Mouse (Mus musculus): ENCODE measurements at regions not wholly inside any gene's neighbourhood (a gene's known extent, or its start where the extent isn't known, plus 50 kb on each side); places are given as distances from the start of the nearest gene placed in this dataset.
"Not testable (repeated sequence)": the region's sequence is repeated elsewhere in the genome, so short reads cannot be mapped to it uniquely, and the experiment has no call there.

GRCm38 (mm10) chr14:86599511-86599910 is 541.5 kb downstream of the Diaph3 start:
- Histone ChIP-seq H3K27ac (no peak overlapping the region), H3K36me3 (replicated peaks) (no peaks in the 10 kb centered on the region), H3K27me3 (ENCODE audit: poor library complexity, severe bottlenecking) (no peaks in the 10 kb centered on the region), H3K9me3 (no peaks in the 10 kb centered on the region; the same call in 1 of the 2 replicates), H3K4me3 (no peak overlapping the region), H3K4me1 (no peaks in the 10 kb centered on the region)
- 84% methylated on average over 3 of the region's 3 CpGs for WGBS
- DNase-seq (ENCODE audit: extremely low spot score, low spot score), result no peak

GRCm38 (mm10) chr14:86588525-86588924 is 552.5 kb downstream of the Diaph3 start:
- no peak overlapping the region for H3K4me3 ChIP-seq
- H3K4me1 ChIP-seq, result peaks cover 10% of the 10 kb centered on the region
- DNase-seq (ENCODE audit: extremely low spot score, low spot score), result no peak
- no peaks in the 10 kb centered on the region for H3K36me3 ChIP-seq (replicated peaks)
- whole genome bisulfite sequencing, result 84% methylated on average over 2 of the region's 2 CpGs
- no peak overlapping the region for H3K27ac ChIP-seq
- no peaks in the 10 kb centered on the region for H3K9me3 ChIP-seq
- no peaks in the 10 kb centered on the region for H3K27me3 ChIP-seq (ENCODE audit: poor library complexity, severe bottlenecking)

GRCm38 (mm10) chr14:86585959-86586358 is 555.1 kb downstream of the Diaph3 start:
- DNase-seq (ENCODE audit: extremely low spot score, low spot score); H3K9me3 ChIP-seq; H3K27me3 ChIP-seq (ENCODE audit: poor library complexity, severe bottlenecking); H3K27ac ChIP-seq; H3K4me3 ChIP-seq; H3K4me1 ChIP-seq; H3K36me3 ChIP-seq (replicated peaks): not testable (repeated sequence)
- WGBS, result 42% methylated on average over 5 of the region's 5 CpGs

- Histone ChIP-seq H3K9me3 (no peaks in the 10 kb centered on the region), H3K27me3 (ENCODE audit: poor library complexity, severe bottlenecking) (no peaks in the 10 kb centered on the region), H3K27ac (no peak overlapping the region), H3K4me1 (peaks cover 6% of the 10 kb centered on the region), H3K4me3 (no peak overlapping the region), H3K36me3 (replicated peaks) (no peaks in the 10 kb centered on the region)
- DNase-seq (ENCODE audit: extremely low spot score, low spot score), result peak; percentile 23
- 53% methylated on average over 2 of the region's 2 CpGs for WGBS
These were observed 578.3 kb downstream of the Diaph3 start for GRCm38 (mm10) chr14:86562728-86563127.

DNA sequence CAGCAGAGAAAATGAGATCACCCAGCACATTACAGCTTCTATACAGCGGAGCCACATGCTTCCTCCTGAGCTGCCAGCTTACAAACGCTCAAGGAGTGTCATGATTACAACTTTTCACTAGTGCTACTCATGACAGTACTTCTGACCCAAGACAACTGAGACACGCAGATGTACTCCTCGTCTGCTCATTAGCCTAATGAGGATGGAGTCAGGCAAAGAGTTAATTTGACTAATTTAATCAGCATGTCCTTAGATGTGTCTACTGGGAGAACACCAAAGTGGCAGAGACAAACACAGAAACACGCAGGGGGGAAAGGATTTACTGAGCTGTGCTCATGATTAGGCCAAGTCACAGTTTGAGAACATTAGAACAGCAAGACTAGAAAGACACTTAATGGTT is 603.0 kb downstream of the Diaph3 start:
- no peaks in the 10 kb centered on the region for H3K36me3 ChIP-seq (replicated peaks)
- H3K27me3 ChIP-seq (ENCODE audit: poor library complexity, severe bottlenecking), result no peaks in the 10 kb centered on the region
- no peak overlapping the region for H3K27ac ChIP-seq
- 78% methylated on average over 5 of the region's 5 CpGs for WGBS
- DNase-seq (ENCODE audit: extremely low spot score, low spot score), result no peak
- no peak overlapping the region for H3K4me3 ChIP-seq
- H3K9me3 ChIP-seq, result no peaks in the 10 kb centered on the region
- H3K4me1 ChIP-seq, result no peaks in the 10 kb centered on the region

DNA sequence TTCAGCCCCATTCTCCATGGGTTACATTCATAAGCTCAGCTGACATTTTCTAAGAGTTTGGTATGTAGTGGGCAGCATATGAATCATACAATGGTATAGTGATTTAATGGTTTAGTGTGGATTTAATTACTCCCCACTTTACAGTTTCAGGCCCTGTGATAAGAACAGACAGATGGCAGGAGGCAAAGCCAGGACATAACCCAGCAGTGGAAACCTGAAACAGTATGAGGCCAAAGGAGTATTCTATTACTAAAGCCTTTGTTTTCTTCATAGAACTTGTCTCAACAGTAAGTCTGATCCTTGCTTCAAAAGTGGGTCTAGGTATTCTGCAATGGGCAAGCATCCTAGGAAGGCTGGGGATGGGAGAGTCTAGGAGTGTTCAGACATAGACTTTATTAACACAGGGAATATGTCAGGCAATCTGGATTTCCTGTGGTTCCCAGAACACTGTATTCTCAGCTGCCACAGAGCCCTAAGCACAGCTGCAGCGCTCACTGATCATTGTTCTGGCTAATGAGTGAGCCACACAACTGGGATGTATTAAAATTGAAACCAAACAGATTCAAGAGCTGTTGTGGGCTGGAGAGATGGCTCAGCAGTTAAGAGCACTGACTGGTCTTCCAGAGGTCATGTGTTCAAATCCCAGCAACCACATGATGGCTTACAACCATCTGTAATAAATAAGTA is 604.6 kb downstream of the Diaph3 start:
- Histone ChIP-seq H3K36me3 (replicated peaks) (no peaks in the 10 kb centered on the region), H3K4me1 (no peaks in the 10 kb centered on the region)
- WGBS, result 91% methylated on average over 1 of the region's 1 CpGs

GRCm38 (mm10) chr14:86510408-86510807 is 630.6 kb downstream of the Diaph3 start:
- Histone ChIP-seq H3K4me1 (no peaks in the 10 kb centered on the region), H3K27me3 (ENCODE audit: poor library complexity, severe bottlenecking) (no peaks in the 10 kb centered on the region), H3K4me3 (no peak overlapping the region), H3K36me3 (replicated peaks) (no peaks in the 10 kb centered on the region), H3K9me3 (no peaks in the 10 kb centered on the region), H3K27ac (no peak overlapping the region)
- DNase-seq (ENCODE audit: extremely low spot score, low spot score), result no peak
- WGBS, result 94% methylated on average over 9 of the region's 9 CpGs

More for the DNA sequence above, 604.6 kb downstream of the Diaph3 start:
- no peak overlapping the region for H3K27ac ChIP-seq
- no peaks in the 10 kb centered on the region for H3K9me3 ChIP-seq
- no peak for DNase-seq (ENCODE audit: extremely low spot score, low spot score)
- H3K27me3 ChIP-seq (ENCODE audit: poor library complexity, severe bottlenecking), result no peaks in the 10 kb centered on the region
- no peak overlapping the region for H3K4me3 ChIP-seq

- H3K4me1 ChIP-seq, result no peaks in the 10 kb centered on the region
- no peaks in the 10 kb centered on the region for H3K36me3 ChIP-seq (replicated peaks)
- no peaks in the 10 kb centered on the region for H3K27me3 ChIP-seq (ENCODE audit: poor library complexity, severe bottlenecking)
- DNase-seq (ENCODE audit: extremely low spot score, low spot score), result no peak
- no peak overlapping the region for H3K27ac ChIP-seq
- 86% methylated on average over 6 of the region's 6 CpGs for WGBS
- no peak overlapping the region for H3K4me3 ChIP-seq
- no peaks in the 10 kb centered on the region for H3K9me3 ChIP-seq
These were observed 631.3 kb downstream of the Diaph3 start for GRCm38 (mm10) chr14:86509686-86510085.

GRCm38 (mm10) chr14:86506286-86506685 is 634.7 kb downstream of the Diaph3 start:
- no peaks in the 10 kb centered on the region for H3K27me3 ChIP-seq (ENCODE audit: poor library complexity, severe bottlenecking)
- 89% methylated on average over 6 of the region's 6 CpGs for WGBS
- no peak for DNase-seq (ENCODE audit: extremely low spot score, low spot score)
- H3K4me3 ChIP-seq, result no peak overlapping the region
- no peaks in the 10 kb centered on the region for H3K4me1 ChIP-seq
- H3K27ac ChIP-seq, result no peak overlapping the region
- H3K36me3 ChIP-seq (replicated peaks), result no peaks in the 10 kb centered on the region
- no peaks in the 10 kb centered on the region for H3K9me3 ChIP-seq

DNA sequence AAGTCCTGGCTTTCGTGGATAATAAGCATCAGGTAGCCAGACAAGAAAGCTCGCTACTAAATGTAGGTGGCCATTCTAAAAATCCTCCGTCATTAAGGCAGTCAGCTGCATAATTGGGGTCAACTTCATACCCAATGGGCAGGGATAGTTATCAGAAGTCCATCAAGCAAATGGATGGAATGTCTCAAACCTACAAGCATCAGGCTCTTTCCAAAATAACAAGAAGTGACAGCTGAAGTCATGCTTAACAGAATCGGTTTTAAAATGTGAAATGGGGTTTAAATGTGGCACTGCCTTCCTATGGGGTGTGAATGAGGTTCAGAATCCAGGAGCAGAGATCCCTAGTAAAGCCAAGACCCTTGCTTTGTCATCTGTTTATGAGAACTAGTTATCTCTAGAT is 650.2 kb downstream of the Diaph3 start:
- no peak overlapping the region for H3K4me3 ChIP-seq
- no peak overlapping the region for H3K27ac ChIP-seq
- peaks cover 4% of the 10 kb centered on the region for H3K4me1 ChIP-seq
- H3K36me3 ChIP-seq (replicated peaks), result no peaks in the 10 kb centered on the region
- no peaks in the 10 kb centered on the region for H3K9me3 ChIP-seq
- no peaks in the 10 kb centered on the region for H3K27me3 ChIP-seq (ENCODE audit: poor library complexity, severe bottlenecking)
- DNase-seq (ENCODE audit: extremely low spot score, low spot score), result no peak
- 83% methylated on average over 4 of the region's 4 CpGs for WGBS

- DNase-seq (ENCODE audit: extremely low spot score, low spot score), result no peak
- WGBS, result 91% methylated on average over 13 of the region's 13 CpGs
- no peak overlapping the region for H3K27ac ChIP-seq
- H3K4me1 ChIP-seq, result no peaks in the 10 kb centered on the region
- H3K9me3 ChIP-seq, result no peaks in the 10 kb centered on the region
- no peaks in the 10 kb centered on the region for H3K27me3 ChIP-seq (ENCODE audit: poor library complexity, severe bottlenecking)
- H3K4me3 ChIP-seq, result no peak overlapping the region
- no peaks in the 10 kb centered on the region for H3K36me3 ChIP-seq (replicated peaks)
These were observed 651.0 kb downstream of the Diaph3 start for GRCm38 (mm10) chr14:86489872-86490631.

DNA sequence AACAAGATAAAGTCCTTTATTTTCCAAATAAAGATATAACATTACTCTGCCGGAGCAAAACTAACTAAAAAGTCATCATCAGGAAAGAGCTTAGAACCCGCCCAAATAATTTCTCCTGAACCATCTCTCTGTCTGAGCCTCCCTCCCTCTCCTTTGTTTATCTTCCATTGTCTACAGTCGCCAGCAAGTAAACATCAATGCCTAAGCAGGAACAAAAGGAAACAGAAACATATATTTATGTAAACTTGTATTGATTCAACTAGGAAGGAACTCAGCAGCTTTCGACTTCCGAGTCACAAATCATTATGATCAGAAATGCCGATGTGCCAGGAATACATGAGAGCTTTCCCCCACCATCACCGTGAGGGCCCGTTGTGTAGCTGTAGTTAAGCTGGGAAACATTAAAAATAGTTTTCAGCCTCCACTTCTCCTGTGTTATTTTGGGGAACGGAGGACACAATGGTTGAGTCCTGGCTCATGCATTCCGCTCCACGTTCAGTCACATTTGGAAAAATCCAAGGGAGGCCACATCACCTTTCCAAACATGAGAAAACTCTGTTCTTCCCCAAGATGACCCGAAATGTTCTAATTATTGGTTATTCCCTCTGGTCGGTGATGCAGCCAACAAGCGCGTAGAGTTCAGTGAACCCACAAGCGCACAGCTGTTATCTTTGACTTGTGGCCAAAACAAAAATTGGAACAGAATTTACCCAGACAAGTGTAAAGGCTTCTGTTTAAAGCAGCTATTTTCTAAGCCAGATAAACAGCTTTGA is 651.8 kb downstream of the Diaph3 start:
- Histone ChIP-seq H3K36me3 (replicated peaks) (no peaks in the 10 kb centered on the region), H3K4me1 (no peaks in the 10 kb centered on the region), H3K27me3 (ENCODE audit: poor library complexity, severe bottlenecking) (no peaks in the 10 kb centered on the region), H3K9me3 (no peaks in the 10 kb centered on the region), H3K27ac (no peak overlapping the region), H3K4me3 (no peak overlapping the region)
- DNase-seq (ENCODE audit: extremely low spot score, low spot score), result no peak
- WGBS, result 92% methylated on average over 16 of the region's 16 CpGs

Data from forebrain, embryonic 10.5 days (tissue).